ENCODE assay signal across 8 mouse cellular contexts in genomic region chr4:116820902-116821693, GRCm38 (mm10). TPM values are rescaled to one million over a fixed set of nuclear protein-coding genes. Genes with fewer than 3 reads are reported as not detected.
DNase-seq lines count a peak whose midpoint lies in the region; ATAC-seq and TF ChIP-seq lines count a peak whose summit lies in the region.

No protein-coding gene starts in this region.

- DNase-seq in CD8-positive naive resting alpha-beta T cell, adult 2 months (ENCODE audit: low read depth in 2 of 2, low spot score in 2 of 2): peak; percentile 31 to 38
- DNase-seq in kidney, postnatal 10 days: peak; percentile 84
- peak; percentile 33 for DNase-seq in thymus, adult 2 months

- TF ChIP-seq CTCF in bone marrow macrophage, adult 2 months (IDR thresholded peaks at IDR 0.05; ENCODE audit: low read depth, low read length): no peak; the same call in 1 of the 2 replicates
- TF ChIP-seq CTCF in thymus, adult 2 months (IDR thresholded peaks at IDR 0.05; ENCODE audit: borderline replicate concordance, control insufficient read depth, extremely low read depth, insufficient read depth, low read length, poor library complexity): peak; percentile 59

- H3K36me3 ChIP-seq in erythroblast, embryonic 14.5 days (ENCODE audit: control insufficient read depth): no peaks in the 10 kb centered on the region; the same call in 1 of the 2 replicates
- H3K36me3 ChIP-seq in heart, embryonic 16.5 days (ENCODE audit: control insufficient read depth, insufficient read depth): no peaks in the 10 kb centered on the region
- peaks cover 5% of the 10 kb centered on the region; the same call in 1 of the 2 replicates for H3K36me3 ChIP-seq in lung, embryonic 16.5 days (ENCODE audit: control insufficient read depth, insufficient read depth, low read length)
- no peaks in the 10 kb centered on the region for H3K36me3 ChIP-seq in neural tube, embryonic 15.5 days
- peaks cover under 1% of the 10 kb centered on the region; the same call in 1 of the 2 replicates for H3K36me3 ChIP-seq in thymus, adult 2 months (ENCODE audit: control insufficient read depth, insufficient read depth, low read length)

- WGBS in heart, embryonic 16.5 days: 1% methylated on average over 51 of the region's 51 CpGs
- WGBS in lung, embryonic 16.5 days: under 1% methylated on average over 51 of the region's 51 CpGs
- WGBS in neural tube, embryonic 15.5 days: under 1% methylated on average over 51 of the region's 51 CpGs
- 1% methylated on average over 51 of the region's 51 CpGs for WGBS in thymus, adult 2 months

- H3K9ac ChIP-seq in heart, embryonic 16.5 days (ENCODE audit: low read length): peak overlapping the region; percentile 79
- H3K9ac ChIP-seq in lung, embryonic 16.5 days (ENCODE audit: low read length): peak overlapping the region; percentile 63
- H3K9ac ChIP-seq in neural tube, embryonic 15.5 days (replicated peaks): peak overlapping the region; percentile 42

- H3K4me1 ChIP-seq in bone marrow macrophage, adult 2 months (ENCODE audit: control insufficient read depth, insufficient read depth, low read length): peaks cover 4% of the 10 kb centered on the region; the same call in 1 of the 2 replicates
- peaks cover 46% of the 10 kb centered on the region for H3K4me1 ChIP-seq in erythroblast, embryonic 14.5 days (ENCODE audit: control insufficient read depth)
- peaks cover 14% of the 10 kb centered on the region; the same call in 1 of the 2 replicates for H3K4me1 ChIP-seq in heart, embryonic 16.5 days (ENCODE audit: control insufficient read depth, insufficient read depth, low read length)
- peaks cover 13% of the 10 kb centered on the region for H3K4me1 ChIP-seq in lung, embryonic 16.5 days (replicated peaks; ENCODE audit: control insufficient read depth, insufficient read depth, low read length)
- peaks cover 26% of the 10 kb centered on the region for H3K4me1 ChIP-seq in neural tube, embryonic 15.5 days
- H3K4me1 ChIP-seq in thymus, adult 2 months (replicated peaks; ENCODE audit: control insufficient read depth, insufficient read depth, low read length): peaks cover 20% of the 10 kb centered on the region

- H3K4me3 ChIP-seq in bone marrow macrophage, adult 2 months (ENCODE audit: insufficient read depth, low read length): peak overlapping the region; percentile 58
- peak overlapping the region; percentile 66 for H3K4me3 ChIP-seq in erythroblast, embryonic 14.5 days (replicated peaks)
- H3K4me3 ChIP-seq in heart, embryonic 16.5 days (ENCODE audit: low read length): peak overlapping the region; percentile 67
- peak overlapping the region; percentile 63 for H3K4me3 ChIP-seq in lung, embryonic 16.5 days (ENCODE audit: low read length)
- H3K4me3 ChIP-seq in neural tube, embryonic 15.5 days (replicated peaks): peak overlapping the region; percentile 43
- H3K4me3 ChIP-seq in thymus, adult 2 months (ENCODE audit: control insufficient read depth, insufficient read depth, low read length): peak overlapping the region; percentile 61

- H3K27ac ChIP-seq in bone marrow macrophage, adult 2 months (ENCODE audit: insufficient read depth, low read depth, low read length): no peak overlapping the region
- no peak overlapping the region for H3K27ac ChIP-seq in heart, embryonic 16.5 days (ENCODE audit: low read length)
- no peak overlapping the region for H3K27ac ChIP-seq in lung, embryonic 16.5 days (ENCODE audit: low read length)
- H3K27ac ChIP-seq in neural tube, embryonic 15.5 days (replicated peaks): no peak overlapping the region
- H3K27ac ChIP-seq in thymus, adult 2 months (ENCODE audit: control insufficient read depth, insufficient read depth, low read length): no peak overlapping the region

- H3K9me3 ChIP-seq in erythroblast, embryonic 14.5 days (ENCODE audit: control insufficient read depth, low read length): no peaks in the 10 kb centered on the region
- H3K9me3 ChIP-seq in heart, embryonic 16.5 days (replicated peaks; ENCODE audit: control insufficient read depth, low read length): no peaks in the 10 kb centered on the region
- no peaks in the 10 kb centered on the region for H3K9me3 ChIP-seq in lung, embryonic 16.5 days (ENCODE audit: control insufficient read depth, low read length)
- no peaks in the 10 kb centered on the region for H3K9me3 ChIP-seq in neural tube, embryonic 15.5 days (replicated peaks)

- peak overlapping the region; percentile 99 for H3K4me2 ChIP-seq in heart, embryonic 16.5 days (ENCODE audit: low read depth, low read length)
- peak overlapping the region; percentile 97 for H3K4me2 ChIP-seq in lung, embryonic 16.5 days (ENCODE audit: low read depth, low read length)
- H3K4me2 ChIP-seq in neural tube, embryonic 15.5 days: peak overlapping the region; percentile 86

- peaks cover 26% of the 10 kb centered on the region for H3K27me3 ChIP-seq in erythroblast, embryonic 14.5 days (ENCODE audit: control insufficient read depth)
- peaks cover 9% of the 10 kb centered on the region for H3K27me3 ChIP-seq in heart, embryonic 16.5 days (ENCODE audit: control insufficient read depth, insufficient read depth, low read length)
- peaks cover 12% of the 10 kb centered on the region for H3K27me3 ChIP-seq in lung, embryonic 16.5 days (ENCODE audit: control insufficient read depth, insufficient read depth, low read depth, low read length)
- H3K27me3 ChIP-seq in neural tube, embryonic 15.5 days (replicated peaks): peaks cover 20% of the 10 kb centered on the region
- peaks cover 2% of the 10 kb centered on the region; the same call in 1 of the 2 replicates for H3K27me3 ChIP-seq in thymus, adult 2 months (ENCODE audit: control insufficient read depth, insufficient read depth, low read length)

- ATAC-seq in heart, embryonic 16.5 days (replicated peaks; ENCODE audit: extremely low read depth, insufficient read depth, low FRiP score): peak; percentile 69
- ATAC-seq in lung, embryonic 16.5 days (ENCODE audit: low read depth): peak; percentile 86
- peak; percentile 34 for ATAC-seq in neural tube, embryonic 15.5 days (ENCODE audit: low FRiP score)

- TF ChIP-seq POLR2A in bone marrow macrophage, adult 2 months (IDR thresholded peaks at IDR 0.05; ENCODE audit: borderline replicate concordance, low read depth, low read length): no peak
- no peak for TF ChIP-seq POLR2A in thymus, adult 2 months (IDR thresholded peaks at IDR 0.05; ENCODE audit: control insufficient read depth, extremely low read depth, insufficient read depth, low read length, poor library complexity)

RNA-seq across cellular contexts. Expression of gene Hpdl, which starts 0.4 kb away (rescaled TPM):
- polyA plus RNA-seq in bone marrow macrophage, adult 2 months (2012; ENCODE audit: insufficient read depth, insufficient read length, missing spikeins): not detected in 2 replicates
- not detected in 2 replicates for polyA plus RNA-seq in erythroblast, embryonic 14.5 days (2012)
- 0.95 and 1.2 TPM in 2 replicates for polyA plus RNA-seq in heart, embryonic 16.5 days (2015; fragmentation: Nextera tagmentation; extraction: Ambion mirVana)
- polyA plus RNA-seq in lung, embryonic 16.5 days (2015; fragmentation: Nextera tagmentation; extraction: Ambion mirVana): 0.40 and 0.49 TPM in 2 replicates
- 1.4 and 1.8 TPM in 2 replicates for polyA plus RNA-seq in neural tube, embryonic 15.5 days (2015; fragmentation: Nextera tagmentation; extraction: Ambion mirVana)
- polyA plus RNA-seq in thymus, adult 2 months (2012; rRNA removed): 0.58 and 0.73 TPM in 2 replicates

RNA-seq across cellular contexts. Expression of gene Mutyh, which starts 13.6 kb away (rescaled TPM):
- 2.0 and 4.9 TPM in 2 replicates for polyA plus RNA-seq in bone marrow macrophage, adult 2 months (2012; ENCODE audit: insufficient read depth, insufficient read length, missing spikeins)
- 0.14 TPM in 1 of 2 replicates, not detected in the other for polyA plus RNA-seq in erythroblast, embryonic 14.5 days (2012)
- 8.6 and 9.9 TPM in 2 replicates for polyA plus RNA-seq in heart, embryonic 16.5 days (2015; fragmentation: Nextera tagmentation; extraction: Ambion mirVana)
- 17.0 and 17.7 TPM in 2 replicates for polyA plus RNA-seq in lung, embryonic 16.5 days (2015; fragmentation: Nextera tagmentation; extraction: Ambion mirVana)
- 5.6 and 7.5 TPM in 2 replicates for polyA plus RNA-seq in neural tube, embryonic 15.5 days (2015; fragmentation: Nextera tagmentation; extraction: Ambion mirVana)
- 31.6 and 32.0 TPM in 2 replicates for polyA plus RNA-seq in thymus, adult 2 months (2012; rRNA removed)

RNA-seq across cellular contexts. Expression of gene Toe1, which starts 13.7 kb away (rescaled TPM):
- polyA plus RNA-seq in bone marrow macrophage, adult 2 months (2012; ENCODE audit: insufficient read depth, insufficient read length, missing spikeins): 15.7 and 20.6 TPM in 2 replicates
- polyA plus RNA-seq in erythroblast, embryonic 14.5 days (2012): 0.16 and 0.46 TPM in 2 replicates
- polyA plus RNA-seq in heart, embryonic 16.5 days (2015; fragmentation: Nextera tagmentation; extraction: Ambion mirVana): 23.4 and 23.5 TPM in 2 replicates
- 35.2 and 36.5 TPM in 2 replicates for polyA plus RNA-seq in lung, embryonic 16.5 days (2015; fragmentation: Nextera tagmentation; extraction: Ambion mirVana)
- polyA plus RNA-seq in neural tube, embryonic 15.5 days (2015; fragmentation: Nextera tagmentation; extraction: Ambion mirVana): 27.2 and 33.4 TPM in 2 replicates
- 42.8 and 44.8 TPM in 2 replicates for polyA plus RNA-seq in thymus, adult 2 months (2012; rRNA removed)

RNA-seq across cellular contexts. Expression of gene Zswim5, which starts 56.1 kb away (rescaled TPM):
- not detected in 2 replicates for polyA plus RNA-seq in bone marrow macrophage, adult 2 months (2012; ENCODE audit: insufficient read depth, insufficient read length, missing spikeins)
- polyA plus RNA-seq in erythroblast, embryonic 14.5 days (2012): 0.01 TPM in 1 of 2 replicates, not detected in the other
- polyA plus RNA-seq in heart, embryonic 16.5 days (2015; fragmentation: Nextera tagmentation; extraction: Ambion mirVana): 0.39 and 0.42 TPM in 2 replicates
- polyA plus RNA-seq in lung, embryonic 16.5 days (2015; fragmentation: Nextera tagmentation; extraction: Ambion mirVana): 0.40 and 0.70 TPM in 2 replicates
- 4.2 and 4.4 TPM in 2 replicates for polyA plus RNA-seq in neural tube, embryonic 15.5 days (2015; fragmentation: Nextera tagmentation; extraction: Ambion mirVana)
- polyA plus RNA-seq in thymus, adult 2 months (2012; rRNA removed): 0.20 and 0.22 TPM in 2 replicates

Comparison
In these comparisons a context has a peak if more than half of its experiments do, and no peak if none do; other contexts are left out.
1. DNase-seq: peak in every context shown above with its lines; median percentile 84 in kidney, postnatal 10 days; 34 in CD8-positive naive resting alpha-beta T cell, adult 2 months; 33 in thymus, adult 2 months.
2. ATAC-seq: peak in every context shown above with its lines; median percentile 86 in lung, embryonic 16.5 days; 69 in heart, embryonic 16.5 days; 34 in neural tube, embryonic 15.5 days.
3. RNA of gene Toe1, which starts 13.7 kb away (polyA plus RNA-seq): 42.8 to 44.8 TPM in thymus, adult 2 months, 35.2 to 36.5 TPM in lung, embryonic 16.5 days, 27.2 to 33.4 TPM in neural tube, embryonic 15.5 days, 23.4 to 23.5 TPM in heart, embryonic 16.5 days and 15.7 to 20.6 TPM in bone marrow macrophage, adult 2 months; 0.16 to 0.46 TPM in erythroblast, embryonic 14.5 days; every median in the first group is over 10 times any median in the second.
4. Peak in every context shown above with its lines, with median percentiles within 50 percentile points of each other: H3K4me3 ChIP-seq, H3K4me2 ChIP-seq and H3K9ac ChIP-seq.